Mouse (Mus musculus) lung, adult 18-20 months (tissue): Measurements from ENCODE around the gene Spata17.

Experiments
- DNase-seq, 2 experiments: peaks; one replicate each; pipeline ENCODE4 v3.0.0; 2022; ENCODE audit warnings: mixed read lengths in 2 of 2

The Spata17 gene

DNA sequence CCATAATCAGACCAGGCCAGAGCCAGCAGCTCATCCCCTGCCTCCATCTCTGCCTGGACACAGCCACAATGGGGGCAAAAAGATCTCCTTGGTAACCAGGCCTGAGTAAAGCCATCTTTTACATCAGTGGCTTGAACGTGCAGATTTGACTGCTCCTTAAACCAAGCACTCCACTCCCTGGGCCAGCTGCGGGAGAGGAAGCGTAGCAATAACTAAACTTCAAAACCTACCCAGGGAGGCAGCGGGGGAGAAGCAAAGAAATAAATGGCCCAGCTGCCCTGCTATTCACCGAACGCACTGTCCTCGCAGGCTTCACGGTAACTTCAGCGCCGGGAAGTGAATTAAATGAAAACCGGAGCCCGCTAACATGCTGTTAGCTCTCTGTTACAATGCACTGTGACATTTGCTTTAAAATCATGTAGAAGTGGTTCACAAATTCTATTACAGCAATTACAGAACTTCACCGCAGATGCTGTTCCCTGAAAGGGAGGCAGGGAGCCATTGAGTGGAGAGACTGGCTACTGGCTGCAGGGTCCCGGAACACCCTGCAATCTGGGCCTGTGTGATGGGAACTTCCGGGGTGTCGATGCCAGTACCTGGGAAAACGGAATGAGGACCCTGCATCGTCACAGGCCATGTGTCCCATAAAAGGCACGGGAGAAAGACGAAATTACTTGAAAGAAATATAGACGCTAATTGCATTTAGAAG is 217.5 kb downstream of the Spata17 start:
- no peak for DNase-seq
